Mouse (Mus musculus) limb, embryonic 13.5 days (tissue): ENCODE measurements at regions not wholly inside any gene's neighbourhood (a gene's known extent, or its start where the extent isn't known, plus 50 kb on each side); places are given as distances from the start of the nearest gene placed in this dataset.

ENCODE experiments used
- ATAC-seq: fragments of 200-750 bp; cut with Nextera tagmentation; 2 replicates; pipeline ENCODE4 v1.8.0; 2017; ENCODE audit warnings: low read depth, moderate number of reproducible peaks, moderate TSS enrichment; ENCODE audit not compliant: low FRiP score
- H3K27ac ChIP-seq: fragments of 300-500 bp; sonication (generic); 2 replicates; pipeline ENCODE4 v1.5.1; 2015; ENCODE audit warnings: inconsistent platforms, mild to moderate bottlenecking, moderate library complexity
- H3K27me3 ChIP-seq: fragments of 300-500 bp; sonication (generic); 2 replicates; pipeline ENCODE4 v1.6.1; 2015; ENCODE audit warnings: mild to moderate bottlenecking, inconsistent platforms
- H3K36me3 ChIP-seq: fragments of 300-500 bp; sonication (generic); 2 replicates; pipeline ENCODE4 v1.6.1; 2015; ENCODE audit warnings: inconsistent platforms, mild to moderate bottlenecking, moderate library complexity
- H3K4me1 ChIP-seq: fragments of 300-500 bp; sonication (generic); 2 replicates; pipeline ENCODE4 v1.6.1; 2015; ENCODE audit warnings: inconsistent platforms
- H3K4me2 ChIP-seq: fragments of 300-500 bp; sonication (generic); replicated peaks from 2 replicates; pipeline ENCODE4 v1.6.1; 2015; ENCODE audit warnings: inconsistent platforms, mild to moderate bottlenecking, moderate library complexity
- H3K4me3 ChIP-seq: fragments of 300-500 bp; sonication (generic); 2 replicates; pipeline ENCODE4 v1.5.1; 2015; ENCODE audit warnings: moderate library complexity, mild to moderate bottlenecking, inconsistent platforms
- H3K9ac ChIP-seq: fragments of 300-500 bp; sonication (generic); 2 replicates; pipeline ENCODE4 v1.6.1; 2015; ENCODE audit warnings: mild to moderate bottlenecking, inconsistent platforms
- H3K9me3 ChIP-seq: fragments of 300-500 bp; sonication (generic); 2 replicates; pipeline ENCODE4 v1.6.1; 2016; ENCODE audit warnings: inconsistent platforms
- WGBS: fragments of 180-500 bp; shearing (Covaris S2); methylation state at CpG from one replicate; pipeline ENCODE4 v1.1.7; 2015; 5-methylcytosine and 5-hydroxymethylcytosine counted together

DNA sequence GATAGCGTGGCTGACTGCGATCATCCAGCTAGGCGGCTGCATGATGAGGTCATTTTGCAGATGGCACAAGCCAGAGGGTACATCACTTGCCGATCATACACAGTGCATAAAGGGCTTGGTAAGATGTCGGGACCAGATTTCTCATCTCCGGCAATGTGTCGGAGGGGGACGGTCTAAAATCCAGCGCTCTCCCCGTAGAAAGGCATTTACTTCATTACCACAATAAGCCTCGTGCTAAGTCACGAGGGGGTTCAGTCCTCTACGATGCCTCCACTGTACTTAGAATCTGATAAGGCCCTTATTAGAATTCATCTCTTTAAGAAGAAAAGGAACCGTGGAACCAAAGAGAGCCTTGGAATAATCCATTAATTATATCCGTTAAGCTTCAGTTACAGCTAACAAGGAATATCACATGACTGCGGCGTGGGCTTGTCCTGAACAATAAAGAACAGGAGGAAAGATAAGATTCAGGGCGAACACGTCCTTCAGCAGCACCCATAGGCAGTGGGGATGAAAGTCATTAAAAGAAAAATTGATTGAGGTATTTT is 52.3 kb upstream of the Atrnl1 start:
- Histone ChIP-seq H3K36me3 (no peaks in the 10 kb centered on the region), H3K27ac (no peak overlapping the region), H3K9me3 (peaks cover 6% of the 10 kb centered on the region; the same call in 1 of the 2 replicates), H3K27me3 (no peaks in the 10 kb centered on the region), H3K9ac (no peak overlapping the region), H3K4me2 (no peak overlapping the region), H3K4me3 (no peak overlapping the region), H3K4me1 (peaks cover 8% of the 10 kb centered on the region; the same call in 1 of the 2 replicates)
- ATAC-seq: no peak
- WGBS: 87% methylated on average over 19 of the region's 19 CpGs

- no peak for ATAC-seq
- no peak overlapping the region for H3K27ac ChIP-seq
- H3K4me3 ChIP-seq: no peak overlapping the region
- peaks cover 6% of the 10 kb centered on the region; the same call in 1 of the 2 replicates for H3K9me3 ChIP-seq
- no peaks in the 10 kb centered on the region for H3K36me3 ChIP-seq
- H3K27me3 ChIP-seq: no peaks in the 10 kb centered on the region
- 53% methylated on average over 3 of the region's 3 CpGs for WGBS
- no peak overlapping the region for H3K9ac ChIP-seq
- no peaks in the 10 kb centered on the region for H3K4me1 ChIP-seq
- no peak overlapping the region for H3K4me2 ChIP-seq
Measured at GRCm38 (mm10) chr19:57560757-57561156, 50.1 kb upstream of the Atrnl1 start.
